Mouse (Mus musculus) E14TG2a.4 (cell line): ENCODE measurements at regions not wholly inside any gene's neighbourhood (a gene's known extent, or its start where the extent isn't known, plus 50 kb on each side); places are given as distances from the start of the nearest gene placed in this dataset.

ENCODE experiments used
- H3K27me3 ChIP-seq: 2 replicates; pipeline ENCODE4 v1.6.1; 2014; ENCODE audit warnings: low read length, control low read depth; ENCODE audit not compliant: insufficient read depth
- H3K36me3 ChIP-seq: 2 replicates; pipeline ENCODE4 v1.6.1; 2014; ENCODE audit warnings: low read length, control low read depth; ENCODE audit not compliant: insufficient read depth
- H3K4me1 ChIP-seq: replicated peaks from 2 replicates; pipeline ENCODE4 v1.6.1; 2014; ENCODE audit warnings: low read depth, low read length, control low read depth
- H3K4me3 ChIP-seq: replicated peaks from 2 replicates; pipeline ENCODE4 v1.5.1; 2014; ENCODE audit warnings: mild to moderate bottlenecking, low read length
- H3K9me3 ChIP-seq: 2 replicates; pipeline ENCODE4 v1.6.1; 2014; ENCODE audit warnings: low read length, control low read depth
- CTCF ChIP-seq: conservative IDR thresholded peaks from 2 replicates; pipeline ENCODE4 v1.5.1; 2014; ENCODE audit warnings: low read length
- NANOG ChIP-seq: IDR thresholded peaks from 2 replicates; pipeline ENCODE4 v1.6.1; 2014; ENCODE audit warnings: borderline replicate concordance, low read length, mixed read lengths
- POU5F1 ChIP-seq: IDR thresholded peaks from 2 replicates; pipeline ENCODE4 v1.6.1; 2014; ENCODE audit warnings: low read length, borderline replicate concordance

GRCm38 (mm10) chr4:82196024-82196647, 509.4 kb downstream of the Nfib start:
- no peaks in the 10 kb centered on the region for H3K9me3 ChIP-seq
- H3K4me3 ChIP-seq = no peak overlapping the region
- H3K4me1 ChIP-seq = no peaks in the 10 kb centered on the region
- H3K36me3 ChIP-seq = no peaks in the 10 kb centered on the region
- H3K27me3 ChIP-seq = no peaks in the 10 kb centered on the region
- TF ChIP-seq POU5F1 (no peak), CTCF (no peak), NANOG (no peak)

- Histone ChIP-seq H3K36me3 (no peaks in the 10 kb centered on the region), H3K4me3 (no peak overlapping the region), H3K4me1 (no peaks in the 10 kb centered on the region), H3K9me3 (no peaks in the 10 kb centered on the region), H3K27me3 (no peaks in the 10 kb centered on the region)
- TF ChIP-seq NANOG (no peak), POU5F1 (no peak), CTCF (no peak)
These were observed 511.6 kb downstream of the Nfib start for GRCm38 (mm10) chr4:82193905-82194304.

- TF ChIP-seq NANOG (no peak), CTCF (no peak), POU5F1 (no peak)
- Histone ChIP-seq H3K4me1 (no peaks in the 10 kb centered on the region), H3K4me3 (no peak overlapping the region), H3K36me3 (no peaks in the 10 kb centered on the region), H3K9me3 (no peaks in the 10 kb centered on the region), H3K27me3 (no peaks in the 10 kb centered on the region)
These were observed 518.7 kb downstream of the Nfib start for GRCm38 (mm10) chr4:82186892-82187291.

GRCm38 (mm10) chr4:82183974-82184373, 521.6 kb downstream of the Nfib start:
- H3K9me3 ChIP-seq = 0 out of 2 replicates have a peak, but pooled peaks cover 3% of the 10 kb centered on the region
- H3K36me3 ChIP-seq = no peaks in the 10 kb centered on the region
- no peaks in the 10 kb centered on the region for H3K4me1 ChIP-seq
- no peak overlapping the region for H3K4me3 ChIP-seq
- TF ChIP-seq POU5F1 (no peak), CTCF (peak; percentile 30)
- H3K27me3 ChIP-seq = no peaks in the 10 kb centered on the region

- no peaks in the 10 kb centered on the region for H3K36me3 ChIP-seq
- H3K27me3 ChIP-seq = no peaks in the 10 kb centered on the region
- H3K9me3 ChIP-seq = 0 out of 2 replicates have a peak, but pooled peaks cover 3% of the 10 kb centered on the region
- TF ChIP-seq CTCF = no peak
- no peak for TF ChIP-seq NANOG
- TF ChIP-seq POU5F1 = no peak
- no peaks in the 10 kb centered on the region for H3K4me1 ChIP-seq
- H3K4me3 ChIP-seq = no peak overlapping the region
These were observed 527.4 kb downstream of the Nfib start for GRCm38 (mm10) chr4:82178112-82178511.

- no peak overlapping the region for H3K4me3 ChIP-seq
- H3K36me3 ChIP-seq = no peaks in the 10 kb centered on the region
- TF ChIP-seq POU5F1 = no peak
- no peak for TF ChIP-seq NANOG
- no peak for TF ChIP-seq CTCF
- 0 out of 2 replicates have a peak, but pooled peaks cover 3% of the 10 kb centered on the region for H3K9me3 ChIP-seq
- H3K4me1 ChIP-seq = no peaks in the 10 kb centered on the region
- H3K27me3 ChIP-seq = no peaks in the 10 kb centered on the region
These were observed 528.8 kb downstream of the Nfib start for GRCm38 (mm10) chr4:82176723-82177122.

GRCm38 (mm10) chr4:82173461-82174085, 532.0 kb downstream of the Nfib start:
- TF ChIP-seq CTCF = no peak
- no peak for TF ChIP-seq POU5F1
- no peak for TF ChIP-seq NANOG
- Histone ChIP-seq H3K36me3 (no peaks in the 10 kb centered on the region), H3K9me3 (no peaks in the 10 kb centered on the region), H3K4me3 (no peak overlapping the region), H3K4me1 (no peaks in the 10 kb centered on the region), H3K27me3 (no peaks in the 10 kb centered on the region)

GRCm38 (mm10) chr4:82170930-82171329, 534.6 kb downstream of the Nfib start:
- no peaks in the 10 kb centered on the region for H3K4me1 ChIP-seq
- TF ChIP-seq POU5F1 = no peak
- no peak for TF ChIP-seq CTCF
- TF ChIP-seq NANOG = no peak
- H3K27me3 ChIP-seq = no peaks in the 10 kb centered on the region
- H3K9me3 ChIP-seq = no peaks in the 10 kb centered on the region
- H3K36me3 ChIP-seq = no peaks in the 10 kb centered on the region
- H3K4me3 ChIP-seq = no peak overlapping the region

- TF ChIP-seq POU5F1 (no peak), NANOG (no peak), CTCF (no peak)
- H3K4me1 ChIP-seq = no peaks in the 10 kb centered on the region
- H3K9me3 ChIP-seq = no peaks in the 10 kb centered on the region
- no peaks in the 10 kb centered on the region for H3K36me3 ChIP-seq
- no peaks in the 10 kb centered on the region for H3K27me3 ChIP-seq
- no peak overlapping the region for H3K4me3 ChIP-seq
These were observed 537.5 kb downstream of the Nfib start for GRCm38 (mm10) chr4:82168032-82168431.
